8 mouse cellular contexts compared by ENCODE assay signal in the genomic region with DNA sequence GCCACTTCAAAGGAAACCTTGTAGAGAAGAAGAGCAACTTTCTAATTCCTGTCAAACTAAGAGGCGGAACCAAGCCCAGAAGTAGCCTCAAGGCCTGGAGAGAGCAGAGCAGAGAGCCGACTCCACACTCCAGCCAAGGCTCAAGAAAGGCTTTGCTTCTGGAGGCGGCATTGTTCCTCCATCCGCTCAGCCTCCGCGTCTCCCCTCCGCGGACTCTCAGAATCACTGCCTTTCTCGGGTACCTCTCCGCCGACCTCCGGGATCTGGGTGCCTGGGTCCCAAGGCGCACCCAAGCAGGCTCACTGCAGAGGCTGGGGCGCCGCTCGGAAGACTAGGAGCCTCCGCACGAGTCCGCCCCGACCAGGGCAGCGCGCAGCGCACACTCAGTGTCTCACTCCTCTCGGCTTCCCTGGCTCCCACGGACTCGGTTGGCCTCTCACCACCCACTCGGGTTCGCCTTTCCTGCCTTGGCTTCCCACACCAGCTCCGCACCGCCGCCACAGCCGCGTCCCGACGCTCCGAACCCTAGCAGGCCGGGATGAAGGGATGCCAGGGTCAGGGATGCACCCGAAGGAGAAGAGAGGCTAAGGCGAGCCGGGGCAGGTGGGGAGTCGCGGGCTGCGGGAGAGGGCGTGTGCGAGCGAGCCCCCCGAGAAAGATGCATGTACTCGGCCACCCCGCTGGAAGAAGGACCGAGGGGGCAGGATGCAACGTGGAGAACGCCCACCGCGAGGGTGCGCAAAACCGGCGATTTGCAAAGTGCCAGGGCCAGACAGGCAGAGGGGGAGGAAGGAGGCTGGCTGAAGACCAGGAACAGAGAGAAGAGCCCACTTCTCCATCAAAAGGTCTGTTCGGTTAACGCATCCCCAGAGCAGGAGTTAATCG. TPM values are rescaled to one million over a fixed set of nuclear protein-coding genes. Genes with fewer than 3 reads are reported as not detected.
DNase-seq lines count a peak whose midpoint lies in the region; ATAC-seq and TF ChIP-seq lines count a peak whose summit lies in the region.

No protein-coding gene starts in this region.

- DNase-seq in kidney, adult 9 months = no peak
- peak; percentile 10 to 24 for DNase-seq in cerebellum, adult 18-20 months
- DNase-seq in forebrain, embryonic 14.5 days (ENCODE audit: low spot score) = peak; percentile 66
- peak; percentile 44 to 68 for DNase-seq in layer of hippocampus, adult 8-10 months (ENCODE audit: low spot score in 2 of 2)
- peak; percentile 98 for DNase-seq in midbrain, embryonic 11.5 days (ENCODE audit: low spot score, missing footprints)
- DNase-seq in gastrocnemius, adult 18-20 months (ENCODE audit: low spot score) = no peak

- H3K4me3 ChIP-seq in kidney, embryonic 14.5 days (ENCODE audit: low read length) = peak overlapping the region; percentile 58
- H3K4me3 ChIP-seq in forebrain, embryonic 14.5 days (ENCODE audit: low read depth, low read length) = peak overlapping the region; percentile 80
- H3K4me3 ChIP-seq in midbrain, embryonic 11.5 days (ENCODE audit: low read depth, low read length) = peak overlapping the region; percentile 67
- H3K4me3 ChIP-seq in testis, adult 2 months (ENCODE audit: control insufficient read depth, low read depth, low read length) = peak overlapping the region; percentile 34

- H3K9ac ChIP-seq in kidney, embryonic 14.5 days (ENCODE audit: low read depth, low read length) = peak overlapping the region; percentile 56
- H3K9ac ChIP-seq in forebrain, embryonic 14.5 days (ENCODE audit: low read length) = peak overlapping the region; percentile 91
- H3K9ac ChIP-seq in midbrain, embryonic 11.5 days (ENCODE audit: low read length) = peak overlapping the region; percentile 84

- no peak for TF ChIP-seq POLR2A in testis, adult 2 months (IDR thresholded peaks at IDR 0.05; ENCODE audit: control insufficient read depth, low read depth, low read length)

- peak; percentile 79 for ATAC-seq in kidney, embryonic 14.5 days (ENCODE audit: low FRiP score, low TSS enrichment)
- peak; percentile 74 for ATAC-seq in forebrain, embryonic 14.5 days
- peak; percentile 83 for ATAC-seq in midbrain, embryonic 11.5 days (ENCODE audit: low FRiP score)

- H3K27ac ChIP-seq in kidney, embryonic 14.5 days (ENCODE audit: low read depth, low read length) = no peak overlapping the region
- peak overlapping the region; percentile 84 for H3K27ac ChIP-seq in forebrain, embryonic 14.5 days (ENCODE audit: low read depth, low read length)
- peak overlapping the region; percentile 25; the same call in 1 of the 2 replicates for H3K27ac ChIP-seq in midbrain, embryonic 11.5 days (ENCODE audit: low read depth, low read length)
- H3K27ac ChIP-seq in testis, adult 2 months (ENCODE audit: control insufficient read depth, insufficient read depth, low read depth, low read length) = no peak overlapping the region

- H3K27me3 ChIP-seq in kidney, embryonic 14.5 days (ENCODE audit: control insufficient read depth, insufficient read depth, low read length) = peaks cover 49% of the 10 kb centered on the region
- H3K27me3 ChIP-seq in forebrain, embryonic 14.5 days (replicated peaks; ENCODE audit: control insufficient read depth, insufficient read depth, low read length) = no peaks in the 10 kb centered on the region
- peaks cover 9% of the 10 kb centered on the region for H3K27me3 ChIP-seq in midbrain, embryonic 11.5 days (ENCODE audit: control insufficient read depth, insufficient read depth, low read length)
- H3K27me3 ChIP-seq in testis, adult 2 months (ENCODE audit: control insufficient read depth, insufficient read depth, low read length) = no peaks in the 10 kb centered on the region

- 0 out of 2 replicates have a peak, but pooled peaks cover 3% of the 10 kb centered on the region for H3K4me1 ChIP-seq in kidney, embryonic 14.5 days (ENCODE audit: control insufficient read depth, insufficient read depth, low read length)
- peaks cover 10% of the 10 kb centered on the region for H3K4me1 ChIP-seq in forebrain, embryonic 14.5 days (ENCODE audit: control insufficient read depth, insufficient read depth, low read length)
- H3K4me1 ChIP-seq in midbrain, embryonic 11.5 days (ENCODE audit: control insufficient read depth, insufficient read depth, low read length) = peaks cover 2% of the 10 kb centered on the region; the same call in 1 of the 2 replicates
- H3K4me1 ChIP-seq in testis, adult 2 months (ENCODE audit: control insufficient read depth, insufficient read depth, low read length) = peaks cover 6% of the 10 kb centered on the region

- H3K9me3 ChIP-seq in kidney, embryonic 14.5 days (ENCODE audit: control insufficient read depth, low read length) = no peaks in the 10 kb centered on the region
- no peaks in the 10 kb centered on the region for H3K9me3 ChIP-seq in forebrain, embryonic 14.5 days (replicated peaks; ENCODE audit: control insufficient read depth, low read length)
- no peaks in the 10 kb centered on the region for H3K9me3 ChIP-seq in midbrain, embryonic 11.5 days (ENCODE audit: control insufficient read depth, low read length)

- peak overlapping the region; percentile 97 for H3K4me2 ChIP-seq in kidney, embryonic 14.5 days (replicated peaks; ENCODE audit: low read depth, low read length)
- H3K4me2 ChIP-seq in forebrain, embryonic 14.5 days (ENCODE audit: low read length) = peak overlapping the region; percentile 90
- peak overlapping the region; percentile 94 for H3K4me2 ChIP-seq in midbrain, embryonic 11.5 days

- WGBS in kidney, embryonic 14.5 days = under 1% methylated on average over 60 of the region's 60 CpGs
- under 1% methylated on average over 60 of the region's 60 CpGs for WGBS in forebrain, embryonic 14.5 days
- under 1% methylated on average over 60 of the region's 60 CpGs for WGBS in midbrain, embryonic 11.5 days

- no peaks in the 10 kb centered on the region for H3K36me3 ChIP-seq in kidney, embryonic 14.5 days (ENCODE audit: control insufficient read depth, insufficient read depth, low read length)
- H3K36me3 ChIP-seq in forebrain, embryonic 14.5 days (ENCODE audit: control insufficient read depth, insufficient read depth, low read length) = no peaks in the 10 kb centered on the region
- H3K36me3 ChIP-seq in midbrain, embryonic 11.5 days (ENCODE audit: control insufficient read depth, insufficient read depth, low read length) = no peaks in the 10 kb centered on the region; the same call in 1 of the 2 replicates
- H3K36me3 ChIP-seq in testis, adult 2 months (ENCODE audit: control insufficient read depth, insufficient read depth, low read length) = no peaks in the 10 kb centered on the region

- no peak for TF ChIP-seq CTCF in testis, adult 2 months (IDR thresholded peaks at IDR 0.05; ENCODE audit: control insufficient read depth, insufficient read depth, insufficient replicate concordance, low read depth, low read length)

RNA-seq across cellular contexts. Expression of a gene that starts 0.8 kb away (rescaled TPM):
- polyA plus RNA-seq in kidney, embryonic 14.5 days (2014; fragmentation: Nextera tagmentation; extraction: Ambion mirVana) = 1.1 and 1.5 TPM in 2 replicates
- 15.9 and 19.5 TPM in 2 replicates for polyA plus RNA-seq in forebrain, embryonic 14.5 days (2014; fragmentation: Nextera tagmentation; extraction: Ambion mirVana)
- total RNA-seq in layer of hippocampus, adult 8-10 months (2022) = 100 to 1,000 TPM in 3 of 4 experiments, 10 to 100 TPM in 1; 97.6 to 106 (median 102) TPM
- polyA plus RNA-seq in midbrain, embryonic 11.5 days (2014; fragmentation: Nextera tagmentation; extraction: Ambion mirVana) = 3.8 and 4.5 TPM in 2 replicates
- 0.05 and 0.12 TPM in 2 replicates for polyA plus RNA-seq in testis, adult 2 months (2012; rRNA removed)
- under 1 TPM in 1 of 2 experiments, not detected in 1; 0.09 TPM for total RNA-seq in gastrocnemius, adult 18-20 months (2021)

Comparison
In these comparisons a context has a peak if more than half of its experiments do, and no peak if none do; other contexts are left out.
1. H3K27ac ChIP-seq: peak in forebrain, embryonic 14.5 days (single experiment) and midbrain, embryonic 11.5 days (single experiment); none in kidney, embryonic 14.5 days (single experiment) and testis, adult 2 months (single experiment).
2. DNase-seq: peak in cerebellum, adult 18-20 months (2 of 2), forebrain, embryonic 14.5 days (single experiment), layer of hippocampus, adult 8-10 months (2 of 2) and midbrain, embryonic 11.5 days (single experiment); none in kidney, adult 9 months (single experiment) and gastrocnemius, adult 18-20 months (single experiment).
3. Peak in every context shown above with its lines, with median percentiles within 50 percentile points of each other: ATAC-seq, H3K4me2 ChIP-seq, H3K4me3 ChIP-seq and H3K9ac ChIP-seq.